Mouse (Mus musculus) layer of hippocampus, postnatal 10 days (tissue): ENCODE data around the gene Ap1s2. TPM values are rescaled to one million over a fixed set of nuclear protein-coding genes. Genes with fewer than 3 reads are reported as not detected.

Experiments
- DNase-seq, 2 experiments: peaks; one replicate each; pipeline ENCODE4 v3.0.0; 2021; ENCODE audit warnings: low spot score in 2 of 2
- long read RNA-seq: library from polyadenylated mRNA; stranded (forward); transcript quantifications from one replicate; pipeline ENCODE4 v2.0.0, GENCODE M21; 2023
- total RNA-seq, 2 experiments: library from RNA; stranded (reverse); gene quantifications; 2 replicates each; pipeline ENCODE4 v1.2.3; 2021

Ap1s2 gene
- 10 to 100 TPM; 39.7 to 48.1 TPM for total RNA-seq
- long read RNA-seq, transcript Ap1s2-201 (5 exons, 1,785 nt): major isoform, 5 of 47 reads
- long read RNA-seq, partial matches to known transcripts: 1 of 47 reads
- long read RNA-seq, other reads (novel, unspliced or antisense): 38 of 47 reads

- peak; percentile 85 to 91 for DNase-seq
Measured at GRCm38 (mm10) chrX:163908337-163909250, at the start of gene Ap1s2. Gene Ap1s2 (plus strand): TSS chrX:163909017.

- no peak for DNase-seq
Measured at GRCm38 (mm10) chrX:163867711-163868379, 41.0 kb upstream of the Ap1s2 start.

- no peak for DNase-seq
Measured at GRCm38 (mm10) chrX:163868659-163869278, 40.0 kb upstream of the Ap1s2 start.

GRCm38 (mm10) chrX:163875932-163876331 lies 32.9 kb upstream of the Ap1s2 start:
- no peak for DNase-seq

GRCm38 (mm10) chrX:163876636-163877035 lies 32.2 kb upstream of the Ap1s2 start:
- no peak for DNase-seq

- no peak for DNase-seq
Measured at GRCm38 (mm10) chrX:163879039-163879438, 29.8 kb upstream of the Ap1s2 start.

GRCm38 (mm10) chrX:163879461-163879860 lies 29.4 kb upstream of the Ap1s2 start:
- no peak for DNase-seq

GRCm38 (mm10) chrX:163885539-163885981 lies 23.3 kb upstream of the Ap1s2 start:
- DNase-seq: no peak

GRCm38 (mm10) chrX:163897354-163897753 lies 11.5 kb upstream of the Ap1s2 start:
- no peak for DNase-seq

- DNase-seq: no peak
Measured at GRCm38 (mm10) chrX:163899431-163900020, 9.3 kb upstream of the Ap1s2 start.

GRCm38 (mm10) chrX:163906861-163907260 lies 2.0 kb upstream of the Ap1s2 start:
- no peak for DNase-seq

GRCm38 (mm10) chrX:163908003-163908336 lies 847 bp upstream of the Ap1s2 start:
- no peak for DNase-seq

- peak in 1 of 2 experiments; percentile 50 for DNase-seq
Measured at GRCm38 (mm10) chrX:163909381-163909780, 564 bp downstream of the Ap1s2 start.

- peak; percentile 34 to 45 for DNase-seq
Measured at GRCm38 (mm10) chrX:163912791-163913190, 4.0 kb downstream of the Ap1s2 start.

- no peak for DNase-seq
Measured at GRCm38 (mm10) chrX:163929550-163929949, 20.7 kb downstream of the Ap1s2 start.

- DNase-seq: no peak
Measured at GRCm38 (mm10) chrX:163934731-163935130, 25.9 kb downstream of the Ap1s2 start.

- peak in 1 of 2 experiments; percentile 19 for DNase-seq
Measured at GRCm38 (mm10) chrX:163938587-163938986, 29.8 kb downstream of the Ap1s2 start.

GRCm38 (mm10) chrX:163944381-163944780 lies 35.6 kb downstream of the Ap1s2 start:
- no peak for DNase-seq

GRCm38 (mm10) chrX:163951618-163952017 lies 42.8 kb downstream of the Ap1s2 start:
- DNase-seq: no peak

- DNase-seq: no peak
Measured at GRCm38 (mm10) chrX:163957381-163957780, 48.6 kb downstream of the Ap1s2 start.

- DNase-seq: peak; percentile 32 to 45
Measured at GRCm38 (mm10) chrX:163957803-163958466, 49.1 kb downstream of the Ap1s2 start.
